Mouse (Mus musculus): ENCODE data around the gene Ldhal6b.

Ldhal6b gene

GRCm38 (mm10) chr17:5385694-5386093 is 32.9 kb downstream of the Ldhal6b start:
- in situ Hi-C loops (cut with MboI; ENCODE audit: low pct_unique_long_range_greater_than_20kb in 1 of 2, low sequenced_read_pairs in 2 of 2, unreplicated experiment in 1 of 2): no loop called here

GRCm38 (mm10) chr17:5377930-5378310 is 40.6 kb downstream of the Ldhal6b start:
- in situ Hi-C loops (cut with MboI; ENCODE audit: low pct_unique_long_range_greater_than_20kb in 1 of 2, low sequenced_read_pairs in 2 of 2, unreplicated experiment in 1 of 2): no loop called here

- in situ Hi-C loops (cut with MboI; ENCODE audit: low pct_unique_long_range_greater_than_20kb in 1 of 2, low sequenced_read_pairs in 2 of 2, unreplicated experiment in 1 of 2): no loop called here
Measured at GRCm38 (mm10) chr17:5377151-5377929, 41.2 kb downstream of the Ldhal6b start.

GRCm38 (mm10) chr17:5372951-5373350 is 45.6 kb downstream of the Ldhal6b start:
- in situ Hi-C loops (cut with MboI; ENCODE audit: low pct_unique_long_range_greater_than_20kb in 1 of 2, low sequenced_read_pairs in 2 of 2, unreplicated experiment in 1 of 2): no loop called here

- in situ Hi-C loops (cut with MboI; ENCODE audit: low pct_unique_long_range_greater_than_20kb in 1 of 2, low sequenced_read_pairs in 2 of 2, unreplicated experiment in 1 of 2): no loop called here
Measured at GRCm38 (mm10) chr17:5371521-5371920, 47.0 kb downstream of the Ldhal6b start.

- in situ Hi-C loops (cut with MboI; ENCODE audit: low pct_unique_long_range_greater_than_20kb in 1 of 2, low sequenced_read_pairs in 2 of 2, unreplicated experiment in 1 of 2): no loop called here
Measured at GRCm38 (mm10) chr17:5371032-5371431, 47.5 kb downstream of the Ldhal6b start.

All from mouse embryonic stem cell (cell line).